Mouse (Mus musculus): Measurements from ENCODE around the gene Cd96.

DNA sequence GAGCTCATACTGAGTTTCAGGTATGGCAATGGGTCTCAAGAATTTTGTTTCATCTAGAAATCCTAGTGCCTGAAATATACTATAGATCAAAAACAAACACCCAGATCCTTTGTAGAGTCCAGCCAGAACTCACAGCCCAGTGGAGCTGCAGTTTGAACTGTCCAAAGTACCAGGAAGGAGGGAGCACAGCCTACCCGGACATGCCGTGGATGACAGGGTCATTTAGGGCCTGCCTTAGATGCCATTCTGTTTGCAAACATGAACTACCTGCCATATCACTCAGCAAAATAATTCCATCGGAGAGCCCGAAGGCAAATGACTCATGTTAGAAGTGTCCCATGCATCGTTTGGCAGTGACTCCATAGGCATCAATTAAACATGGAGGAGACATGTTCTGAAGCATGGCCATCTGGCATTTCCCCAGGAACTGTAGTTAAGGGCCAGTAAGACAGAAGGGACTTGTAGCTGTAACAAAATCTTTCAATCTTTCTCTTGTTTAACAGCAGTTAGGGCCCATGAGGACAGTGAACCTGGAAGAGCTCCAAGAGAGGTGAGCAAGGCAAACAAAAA is 111.9 kb downstream of the Cd96 start:
- TF ChIP-seq CTCF (conservative IDR thresholded peaks at IDR 0.05; ENCODE audit: low read length) (no peak), NANOG (IDR thresholded peaks at IDR 0.05; ENCODE audit: borderline replicate concordance, low read length) (no peak)
